Mouse (Mus musculus) small intestine, adult 2 months (tissue): ENCODE measurements around the gene Mlec.

Source experiments
- CTCF ChIP-seq: fragments of 200-500 bp; IDR thresholded peaks from 2 replicates; pipeline ENCODE4 v1.5.1; 2012; ENCODE audit warnings: low read depth, mild to moderate bottlenecking, control low read depth, inconsistent platforms, low read length, moderate library complexity, mixed read lengths; ENCODE audit not compliant: insufficient replicate concordance, insufficient read length; ENCODE audit errors: extremely low read depth
- POLR2A ChIP-seq: fragments of 200-500 bp; IDR thresholded peaks from 2 replicates; pipeline ENCODE4 v1.6.1; 2012; ENCODE audit warnings: low read depth, mild to moderate bottlenecking, control low read depth, inconsistent platforms, low read length, moderate library complexity

- TF ChIP-seq CTCF (no peak), POLR2A (no peak)
These were observed 34.2 kb upstream of the Mlec start for GRCm38 (mm10) chr5:115191880-115192827.
